Mouse (Mus musculus) stomach, postnatal 0 days (tissue): ENCODE results near the gene Ost4. TPM values are rescaled to one million over a fixed set of nuclear protein-coding genes. Genes with fewer than 3 reads are reported as not detected.

Source experiments
- ATAC-seq: fragments of 200-750 bp; cut with Nextera tagmentation; 2 replicates; pipeline ENCODE4 v1.8.0; 2017; ENCODE audit not compliant: low FRiP score, low TSS enrichment
- DNase-seq: peaks from one replicate; pipeline ENCODE4 v3.0.0-alpha.2; 2016; ENCODE audit warnings: low spot score
- H3K27ac ChIP-seq: fragments of 300-500 bp; sonication (generic); replicated peaks from 2 replicates; pipeline ENCODE4 v1.5.1; 2014; ENCODE audit warnings: mild to moderate bottlenecking, control low read depth
- H3K27me3 ChIP-seq: fragments of 300-500 bp; sonication (generic); 2 replicates; pipeline ENCODE4 v1.6.1; 2014; ENCODE audit warnings: low read length; ENCODE audit not compliant: control insufficient read depth, insufficient read depth
- H3K36me3 ChIP-seq: fragments of 300-500 bp; sonication (generic); 2 replicates; pipeline ENCODE4 v1.6.1; 2014; ENCODE audit warnings: low read length, mixed read lengths; ENCODE audit not compliant: control insufficient read depth, insufficient read depth
- H3K4me1 ChIP-seq: fragments of 300-500 bp; sonication (generic); replicated peaks from 2 replicates; pipeline ENCODE4 v1.6.1; 2014; ENCODE audit warnings: antibody characterized with exemption; ENCODE audit not compliant: control insufficient read depth, insufficient read depth
- H3K4me2 ChIP-seq: fragments of 300-500 bp; sonication (generic); replicated peaks from 2 replicates; pipeline ENCODE4 v1.6.1; 2014; ENCODE audit warnings: low read depth, mild to moderate bottlenecking, control low read depth, moderate library complexity
- H3K4me3 ChIP-seq: fragments of 300-500 bp; sonication (generic); 2 replicates; pipeline ENCODE4 v1.5.1; 2014; ENCODE audit warnings: low read depth, low read length, control low read depth
- H3K9ac ChIP-seq: fragments of 300-500 bp; sonication (generic); 2 replicates; pipeline ENCODE4 v1.6.1; 2014; ENCODE audit warnings: mild to moderate bottlenecking, low read length, control low read depth, mixed read lengths
- H3K9me3 ChIP-seq: fragments of 300-500 bp; sonication (generic); 2 replicates; pipeline ENCODE4 v1.6.1; 2016; ENCODE audit warnings: low read length; ENCODE audit not compliant: control insufficient read depth
- CTCF ChIP-seq: IDR thresholded peaks from 2 replicates; pipeline ENCODE4 v1.5.1; 2016; ENCODE audit warnings: antibody characterized with exemption, low read depth, mild to moderate bottlenecking, moderate library complexity
- EP300 ChIP-seq: optimal IDR thresholded peaks from 2 replicates; pipeline ENCODE3; 2016; ENCODE audit warnings: antibody characterized with exemption
- WGBS: fragments of 180-500 bp; shearing (Covaris S2); extraction: QIAGEN DNeasy Blood & Tissue Kit; methylation state at CpG from one replicate; pipeline ENCODE4 v1.1.7; 2014; 5-methylcytosine and 5-hydroxymethylcytosine counted together
- polyA plus RNA-seq: library from polyadenylated mRNA; unstranded; fragments of >200 nt; fragmentation: Nextera tagmentation; extraction: Ambion mirVana; gene quantifications from 2 replicates; pipeline ENCODE4 v1.2.1, GENCODE M21; 2015

Ost4 gene
- polyA plus RNA-seq, 1 experiment from 2014 or later: 397 TPM

GRCm38 (mm10) chr5:30944344-30944743, 36.8 kb upstream of the Ost4 start:
- H3K9me3 ChIP-seq: no peaks in the 10 kb centered on the region
- DNase-seq (no peak), ATAC-seq (no peak)
- no peak overlapping the region; the same call in 1 of the 2 replicates for H3K4me2 ChIP-seq
- no peak overlapping the region for H3K9ac ChIP-seq
- no peaks in the 10 kb centered on the region for H3K4me1 ChIP-seq
- H3K27me3 ChIP-seq: no peaks in the 10 kb centered on the region
- no peaks in the 10 kb centered on the region for H3K36me3 ChIP-seq
- TF ChIP-seq EP300 (no peak), CTCF (no peak)
- H3K4me3 ChIP-seq: no peak overlapping the region
- H3K27ac ChIP-seq: no peak overlapping the region
- 90% methylated on average over 6 of the region's 6 CpGs for WGBS

GRCm38 (mm10) chr5:30943004-30943403, 35.4 kb upstream of the Ost4 start:
- H3K9ac ChIP-seq: no peak overlapping the region
- TF ChIP-seq EP300: no peak
- TF ChIP-seq CTCF: peak; percentile 63
- H3K9me3 ChIP-seq: no peaks in the 10 kb centered on the region
- 95% methylated on average over 2 of the region's 2 CpGs for WGBS
- H3K27ac ChIP-seq: no peak overlapping the region
- ATAC-seq: no peak
- H3K4me1 ChIP-seq: no peaks in the 10 kb centered on the region
- H3K4me2 ChIP-seq: no peak overlapping the region
- no peak overlapping the region for H3K4me3 ChIP-seq
- H3K36me3 ChIP-seq: no peaks in the 10 kb centered on the region
- H3K27me3 ChIP-seq: no peaks in the 10 kb centered on the region
- DNase-seq: peak; percentile 15

GRCm38 (mm10) chr5:30934725-30935461, 27.3 kb upstream of the Ost4 start:
- no peaks in the 10 kb centered on the region for H3K27me3 ChIP-seq
- no peaks in the 10 kb centered on the region for H3K9me3 ChIP-seq

GRCm38 (mm10) chr5:30933705-30934104, 26.1 kb upstream of the Ost4 start:
- Histone ChIP-seq H3K27ac (no peak overlapping the region), H3K9ac (no peak overlapping the region), H3K27me3 (no peaks in the 10 kb centered on the region), H3K4me1 (no peaks in the 10 kb centered on the region), H3K9me3 (no peaks in the 10 kb centered on the region), H3K36me3 (no peaks in the 10 kb centered on the region), H3K4me2 (no peak overlapping the region), H3K4me3 (no peak overlapping the region)
- 71% methylated on average over 5 of the region's 5 CpGs for WGBS
- DNase-seq (no peak), ATAC-seq (no peak)
- TF ChIP-seq CTCF: no peak

More at GRCm38 (mm10) chr5:30934725-30935461, 27.3 kb upstream of the Ost4 start:
- Histone ChIP-seq H3K4me1 (no peaks in the 10 kb centered on the region), H3K9ac (no peak overlapping the region), H3K36me3 (no peaks in the 10 kb centered on the region), H3K27ac (no peak overlapping the region), H3K4me3 (no peak overlapping the region), H3K4me2 (no peak overlapping the region)
- DNase-seq: no peak
- no peak for TF ChIP-seq EP300
- TF ChIP-seq CTCF: peak; percentile 51
- ATAC-seq: no peak
- 90% methylated on average over 5 of the region's 5 CpGs for WGBS

- Histone ChIP-seq H3K36me3 (no peaks in the 10 kb centered on the region), H3K4me2 (no peak overlapping the region), H3K27ac (no peak overlapping the region), H3K9me3 (no peaks in the 10 kb centered on the region), H3K9ac (no peak overlapping the region), H3K27me3 (no peaks in the 10 kb centered on the region), H3K4me1 (no peaks in the 10 kb centered on the region), H3K4me3 (no peak overlapping the region)
- ATAC-seq: no peak
- TF ChIP-seq EP300: no peak
- no peak for TF ChIP-seq CTCF
- no peak for DNase-seq
- 86% methylated on average over 4 of the region's 4 CpGs for WGBS
These were observed 23.8 kb upstream of the Ost4 start for GRCm38 (mm10) chr5:30931378-30931777.

- DNase-seq: peak; percentile 12
- TF ChIP-seq CTCF (no peak), EP300 (no peak)
- 72% methylated on average over 6 of the region's 6 CpGs for WGBS
- H3K4me1 ChIP-seq: no peaks in the 10 kb centered on the region
- no peaks in the 10 kb centered on the region for H3K36me3 ChIP-seq
- no peak for ATAC-seq
- no peaks in the 10 kb centered on the region for H3K27me3 ChIP-seq
- H3K9ac ChIP-seq: no peak overlapping the region
- H3K9me3 ChIP-seq: no peaks in the 10 kb centered on the region
- H3K4me3 ChIP-seq: no peak overlapping the region
- H3K4me2 ChIP-seq: no peak overlapping the region
- no peak overlapping the region for H3K27ac ChIP-seq
These were observed 23.3 kb upstream of the Ost4 start for GRCm38 (mm10) chr5:30930846-30931245.
